9 mouse cellular contexts compared by ENCODE assay signal in the genomic region with DNA sequence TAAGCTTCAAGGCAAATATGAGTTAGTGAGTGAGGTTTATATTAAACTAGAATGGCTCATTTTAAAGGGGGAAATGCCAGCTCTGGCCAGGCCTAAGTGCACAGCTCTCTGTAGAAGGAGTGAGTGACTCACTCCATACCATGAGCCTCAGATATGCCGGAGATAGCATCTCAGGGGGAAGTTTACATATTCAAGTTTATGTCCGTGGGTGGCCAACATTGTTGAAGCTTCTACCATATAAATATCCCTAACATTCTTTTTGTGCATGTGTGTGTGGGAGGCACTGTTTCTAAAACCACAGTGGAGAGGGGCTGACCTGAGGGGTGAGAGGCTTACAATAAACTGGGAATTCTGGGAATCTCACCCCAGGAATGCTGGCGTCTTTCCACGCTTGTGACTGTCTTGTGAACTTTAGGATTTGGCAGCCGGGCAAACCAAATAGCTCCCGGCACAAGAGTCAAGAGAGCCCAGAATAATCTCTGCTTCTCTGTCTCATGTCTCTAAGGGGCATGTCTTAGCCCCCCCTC. TPM values are rescaled to one million over a fixed set of nuclear protein-coding genes. Genes with fewer than 3 reads are reported as not detected.
A peak's percentile ranks its signal among the peaks of the same experiment; 100 is the strongest.
DNase-seq lines count a peak whose midpoint lies in the region; ATAC-seq and TF ChIP-seq lines count a peak whose summit lies in the region.
"Had no signal": no experiment of that assay in that cellular context is flagged by ENCODE, and none has a peak within 500 bp of the region (broad histone marks: within the 10 kb centered on the region; RNA-seq: fewer than 3 reads in every experiment).

No protein-coding gene starts in this region.

- no peak overlapping the region for H3K9ac ChIP-seq in heart, embryonic 16.5 days (ENCODE audit: low read length)
- H3K9ac ChIP-seq in stomach, postnatal 0 days (ENCODE audit: low read length), result no peak overlapping the region
- H3K9ac ChIP-seq in forebrain, embryonic 12.5 days, result no peak overlapping the region
- H3K9ac ChIP-seq in forebrain, embryonic 16.5 days (replicated peaks; ENCODE audit: low read depth, low read length), result no peak overlapping the region
- H3K9ac ChIP-seq: midbrain, embryonic 12.5 days had no signal

- no peak for TF ChIP-seq EP300 in stomach, postnatal 0 days (optimal IDR thresholded peaks at IDR 0.05)

- no peak overlapping the region for H3K4me2 ChIP-seq in heart, embryonic 16.5 days (ENCODE audit: low read depth, low read length)
- no peak overlapping the region for H3K4me2 ChIP-seq in stomach, postnatal 0 days (replicated peaks; ENCODE audit: low read depth)
- no peak overlapping the region for H3K4me2 ChIP-seq in forebrain, embryonic 12.5 days
- no peak overlapping the region for H3K4me2 ChIP-seq in forebrain, embryonic 16.5 days (ENCODE audit: low read length)
- H3K4me2 ChIP-seq: midbrain, embryonic 12.5 days had no signal

- peaks cover 24% of the 10 kb centered on the region for H3K4me1 ChIP-seq in heart, embryonic 16.5 days (ENCODE audit: control insufficient read depth, insufficient read depth, low read length)
- 0 out of 2 replicates have a peak, but pooled peaks cover 7% of the 10 kb centered on the region for H3K4me1 ChIP-seq in stomach, postnatal 0 days (replicated peaks; ENCODE audit: control insufficient read depth, insufficient read depth)
- H3K4me1 ChIP-seq in forebrain, embryonic 12.5 days, result peaks cover 3% of the 10 kb centered on the region; the same call in 1 of the 2 replicates
- no peaks in the 10 kb centered on the region for H3K4me1 ChIP-seq in forebrain, embryonic 16.5 days (replicated peaks; ENCODE audit: control insufficient read depth, insufficient read depth, low read length)
- H3K4me1 ChIP-seq: midbrain, embryonic 12.5 days had no signal

- H3K27me3 ChIP-seq in heart, embryonic 16.5 days (ENCODE audit: control insufficient read depth, insufficient read depth, low read length), result no peaks in the 10 kb centered on the region
- no peaks in the 10 kb centered on the region for H3K27me3 ChIP-seq in stomach, postnatal 0 days (ENCODE audit: control insufficient read depth, insufficient read depth, low read length)
- H3K27me3 ChIP-seq in forebrain, embryonic 12.5 days, result no peaks in the 10 kb centered on the region
- 0 out of 2 replicates have a peak, but pooled peaks cover 2% of the 10 kb centered on the region for H3K27me3 ChIP-seq in forebrain, embryonic 16.5 days (replicated peaks; ENCODE audit: control insufficient read depth, insufficient read depth, low read length)
- H3K27me3 ChIP-seq: midbrain, embryonic 12.5 days had no signal

- peak overlapping the region; percentile 53 for H3K27ac ChIP-seq in heart, embryonic 16.5 days (ENCODE audit: low read length)
- H3K27ac ChIP-seq in stomach, postnatal 0 days (replicated peaks), result peak overlapping the region; percentile 90
- H3K27ac ChIP-seq in forebrain, embryonic 12.5 days, result no peak overlapping the region
- H3K27ac ChIP-seq in forebrain, embryonic 16.5 days (ENCODE audit: low read length), result no peak overlapping the region
- H3K27ac ChIP-seq: midbrain, embryonic 12.5 days had no signal

- DNase-seq in testis, postnatal 10 days (ENCODE audit: low spot score), result peak; percentile 61
- DNase-seq in testis, postnatal 14 days (ENCODE audit: low spot score), result no peak
- peak; percentile 46 to 57 for DNase-seq in left cerebral cortex, postnatal 36 days (ENCODE audit: low spot score in 2 of 2)
- peak; percentile 52 for DNase-seq in stomach, postnatal 0 days (ENCODE audit: low spot score)
- no peak for DNase-seq in urinary bladder, postnatal 25 days (ENCODE audit: low spot score)

- no peak overlapping the region for H3K4me3 ChIP-seq in heart, embryonic 16.5 days (ENCODE audit: low read length)
- no peak overlapping the region for H3K4me3 ChIP-seq in stomach, postnatal 0 days (ENCODE audit: low read depth, low read length)
- no peak overlapping the region for H3K4me3 ChIP-seq in forebrain, embryonic 12.5 days (replicated peaks)
- no peak overlapping the region for H3K4me3 ChIP-seq in forebrain, embryonic 16.5 days (replicated peaks; ENCODE audit: low read length)
- H3K4me3 ChIP-seq: midbrain, embryonic 12.5 days had no signal

- no peak for TF ChIP-seq CTCF in stomach, postnatal 0 days (IDR thresholded peaks at IDR 0.05; ENCODE audit: low read depth)

- 10% methylated on average over 6 of the region's 6 CpGs for WGBS in heart, embryonic 16.5 days
- 12% methylated on average over 6 of the region's 6 CpGs for WGBS in stomach, postnatal 0 days
- 77% methylated on average over 6 of the region's 6 CpGs for WGBS in forebrain, embryonic 12.5 days
- 55% methylated on average over 6 of the region's 6 CpGs for WGBS in forebrain, embryonic 16.5 days

- intact Hi-C loops in left cerebral cortex, postnatal 36 days (cut with DNase I), result no loop called here

- H3K9me3 ChIP-seq in heart, embryonic 16.5 days (replicated peaks; ENCODE audit: control insufficient read depth, low read length), result 0 out of 2 replicates have a peak, but pooled peaks cover 3% of the 10 kb centered on the region
- no peaks in the 10 kb centered on the region for H3K9me3 ChIP-seq in stomach, postnatal 0 days (ENCODE audit: control insufficient read depth, low read length)
- H3K9me3 ChIP-seq in forebrain, embryonic 12.5 days, result no peaks in the 10 kb centered on the region
- no peaks in the 10 kb centered on the region for H3K9me3 ChIP-seq in forebrain, embryonic 16.5 days (ENCODE audit: control insufficient read depth, low read length)
- H3K9me3 ChIP-seq: midbrain, embryonic 12.5 days had no signal

- H3K36me3 ChIP-seq in heart, embryonic 16.5 days (ENCODE audit: control insufficient read depth, insufficient read depth), result no peaks in the 10 kb centered on the region
- H3K36me3 ChIP-seq in stomach, postnatal 0 days (ENCODE audit: control insufficient read depth, insufficient read depth, low read length), result no peaks in the 10 kb centered on the region
- no peaks in the 10 kb centered on the region for H3K36me3 ChIP-seq in forebrain, embryonic 12.5 days (replicated peaks)
- H3K36me3 ChIP-seq in forebrain, embryonic 16.5 days (ENCODE audit: control insufficient read depth, insufficient read depth), result no peaks in the 10 kb centered on the region
- H3K36me3 ChIP-seq: midbrain, embryonic 12.5 days had no signal

- ATAC-seq in heart, embryonic 16.5 days (replicated peaks; ENCODE audit: extremely low read depth, insufficient read depth, low FRiP score), result peak; percentile 25
- peak; percentile 81 for ATAC-seq in stomach, postnatal 0 days (ENCODE audit: low FRiP score, low TSS enrichment)
- no peak for ATAC-seq in forebrain, embryonic 12.5 days (ENCODE audit: low FRiP score)
- ATAC-seq in forebrain, embryonic 16.5 days, result no peak

RNA-seq across cellular contexts. Expression of a gene that starts 13.7 kb away (rescaled TPM):
- polyA plus RNA-seq in heart, embryonic 16.5 days (2015; fragmentation: Nextera tagmentation; extraction: Ambion mirVana), result 5.4 and 6.3 TPM in 2 replicates
- total RNA-seq in left cerebral cortex, postnatal 36 days (2021), result 10 to 100 TPM; 18.8 to 19.0 TPM
- 11.8 and 12.2 TPM in 2 replicates for polyA plus RNA-seq in stomach, postnatal 0 days (2015; fragmentation: Nextera tagmentation; extraction: Ambion mirVana)
- polyA plus RNA-seq in forebrain, embryonic 12.5 days (2016; fragmentation: Nextera tagmentation; extraction: Ambion mirVana), result 8.8 and 9.7 TPM in 2 replicates
- polyA plus RNA-seq in forebrain, embryonic 16.5 days (2015; fragmentation: Nextera tagmentation; extraction: Ambion mirVana), result 9.0 and 9.6 TPM in 2 replicates

RNA-seq across cellular contexts. Expression of a gene that starts 43.1 kb away (rescaled TPM):
- 437 and 444 TPM in 2 replicates for polyA plus RNA-seq in heart, embryonic 16.5 days (2015; fragmentation: Nextera tagmentation; extraction: Ambion mirVana)
- total RNA-seq in left cerebral cortex, postnatal 36 days (2021), result 10 to 100 TPM; 36.8 to 37.3 TPM
- polyA plus RNA-seq in stomach, postnatal 0 days (2015; fragmentation: Nextera tagmentation; extraction: Ambion mirVana), result 768 and 843 TPM in 2 replicates
- 588 and 598 TPM in 2 replicates for polyA plus RNA-seq in forebrain, embryonic 12.5 days (2016; fragmentation: Nextera tagmentation; extraction: Ambion mirVana)
- polyA plus RNA-seq in forebrain, embryonic 16.5 days (2015; fragmentation: Nextera tagmentation; extraction: Ambion mirVana), result 253 and 289 TPM in 2 replicates

Comparison
In these comparisons a context has a peak if more than half of its experiments do, and no peak if none do; other contexts are left out.
1. DNase-seq: peak in testis, postnatal 10 days (single experiment), left cerebral cortex, postnatal 36 days (2 of 2) and stomach, postnatal 0 days (single experiment); none in testis, postnatal 14 days (single experiment) and urinary bladder, postnatal 25 days (single experiment).
2. ATAC-seq: peak in heart, embryonic 16.5 days (single experiment) and stomach, postnatal 0 days (single experiment); none in forebrain, embryonic 12.5 days (single experiment) and forebrain, embryonic 16.5 days (single experiment).
3. H3K27ac ChIP-seq: peak in heart, embryonic 16.5 days (single experiment) and stomach, postnatal 0 days (single experiment); none in forebrain, embryonic 12.5 days (single experiment) and forebrain, embryonic 16.5 days (single experiment).